Mouse (Mus musculus): ENCODE measurements around the gene Pianp. TPM values are rescaled to one million over a fixed set of nuclear protein-coding genes. Genes with fewer than 3 reads are reported as not detected.
A peak's percentile ranks its signal among the peaks of the same experiment; 100 is the strongest.

The Pianp gene
- polyA plus RNA-seq, 1 experiment from 2014 or later, result 1.9 TPM

- Histone ChIP-seq H3K4me2 (ENCODE audit: low read depth, low read length) (peak overlapping the region; percentile 99), H3K4me1 (ENCODE audit: control insufficient read depth, insufficient read depth, low read length) (peaks cover 9% of the 10 kb centered on the region; the same call in 1 of the 2 replicates), H3K36me3 (replicated peaks; ENCODE audit: control insufficient read depth, insufficient read depth, low read depth, low read length) (no peaks in the 10 kb centered on the region), H3K9me3 (replicated peaks; ENCODE audit: control insufficient read depth, low read length) (no peaks in the 10 kb centered on the region), H3K27ac (replicated peaks; ENCODE audit: low read depth, low read length) (no peak overlapping the region), H3K27me3 (ENCODE audit: control insufficient read depth, insufficient read depth, low read length) (peaks cover 55% of the 10 kb centered on the region), H3K4me3 (ENCODE audit: low read depth, low read length) (no peak overlapping the region), H3K9ac (replicated peaks; ENCODE audit: low read length) (no peak overlapping the region)
- 42% methylated on average over 8 of the region's 8 CpGs for WGBS
- ATAC-seq (replicated peaks; ENCODE audit: insufficient number of reproducible peaks, low FRiP score, low TSS enrichment, low read depth) (no peak), DNase-seq (ENCODE audit: low spot score) (no peak)
Measured at GRCm38 (mm10) chr6:124995831-124996403, 577 bp upstream of the Pianp start.

GRCm38 (mm10) chr6:124998066-124998465, 1.6 kb downstream of the Pianp start:
- Histone ChIP-seq H3K4me1 (ENCODE audit: control insufficient read depth, insufficient read depth, low read length) (peaks cover 9% of the 10 kb centered on the region; the same call in 1 of the 2 replicates), H3K4me3 (ENCODE audit: low read depth, low read length) (no peak overlapping the region), H3K36me3 (replicated peaks; ENCODE audit: control insufficient read depth, insufficient read depth, low read depth, low read length) (no peaks in the 10 kb centered on the region), H3K9me3 (replicated peaks; ENCODE audit: control insufficient read depth, low read length) (no peaks in the 10 kb centered on the region), H3K9ac (replicated peaks; ENCODE audit: low read length) (no peak overlapping the region), H3K27me3 (ENCODE audit: control insufficient read depth, insufficient read depth, low read length) (peaks cover 55% of the 10 kb centered on the region), H3K27ac (replicated peaks; ENCODE audit: low read depth, low read length) (no peak overlapping the region), H3K4me2 (ENCODE audit: low read depth, low read length) (no peak overlapping the region)
- 11% methylated on average over 8 of the region's 8 CpGs for WGBS
- DNase-seq (ENCODE audit: low spot score) (no peak), ATAC-seq (replicated peaks; ENCODE audit: insufficient number of reproducible peaks, low FRiP score, low TSS enrichment, low read depth) (no peak)

GRCm38 (mm10) chr6:124999091-124999490, 2.6 kb downstream of the Pianp start:
- ATAC-seq (replicated peaks; ENCODE audit: insufficient number of reproducible peaks, low FRiP score, low TSS enrichment, low read depth), result no peak
- peaks cover 51% of the 10 kb centered on the region for H3K27me3 ChIP-seq (ENCODE audit: control insufficient read depth, insufficient read depth, low read length)
- H3K4me3 ChIP-seq (ENCODE audit: low read depth, low read length), result no peak overlapping the region
- H3K27ac ChIP-seq (replicated peaks; ENCODE audit: low read depth, low read length), result no peak overlapping the region
- H3K36me3 ChIP-seq (replicated peaks; ENCODE audit: control insufficient read depth, insufficient read depth, low read depth, low read length), result no peaks in the 10 kb centered on the region
- no peaks in the 10 kb centered on the region for H3K9me3 ChIP-seq (replicated peaks; ENCODE audit: control insufficient read depth, low read length)
- 27% methylated on average over 9 of the region's 14 CpGs for WGBS
- peaks cover 9% of the 10 kb centered on the region; the same call in 1 of the 2 replicates for H3K4me1 ChIP-seq (ENCODE audit: control insufficient read depth, insufficient read depth, low read length)
- no peak for DNase-seq (ENCODE audit: low spot score)
- H3K4me2 ChIP-seq (ENCODE audit: low read depth, low read length), result no peak overlapping the region
- no peak overlapping the region for H3K9ac ChIP-seq (replicated peaks; ENCODE audit: low read length)

GRCm38 (mm10) chr6:124999546-124999945, 3.1 kb downstream of the Pianp start:
- Histone ChIP-seq H3K4me1 (ENCODE audit: control insufficient read depth, insufficient read depth, low read length) (peaks cover 9% of the 10 kb centered on the region; the same call in 1 of the 2 replicates), H3K9ac (replicated peaks; ENCODE audit: low read length) (no peak overlapping the region), H3K27me3 (ENCODE audit: control insufficient read depth, insufficient read depth, low read length) (peaks cover 46% of the 10 kb centered on the region), H3K4me2 (ENCODE audit: low read depth, low read length) (no peak overlapping the region), H3K27ac (replicated peaks; ENCODE audit: low read depth, low read length) (no peak overlapping the region), H3K4me3 (ENCODE audit: low read depth, low read length) (no peak overlapping the region), H3K9me3 (replicated peaks; ENCODE audit: control insufficient read depth, low read length) (no peaks in the 10 kb centered on the region), H3K36me3 (replicated peaks; ENCODE audit: control insufficient read depth, insufficient read depth, low read depth, low read length) (no peaks in the 10 kb centered on the region)
- ATAC-seq (replicated peaks; ENCODE audit: insufficient number of reproducible peaks, low FRiP score, low TSS enrichment, low read depth), result no peak
- no peak for DNase-seq (ENCODE audit: low spot score)
- WGBS, result 32% methylated on average over 10 of the region's 10 CpGs

GRCm38 (mm10) chr6:125003706-125004105, 7.2 kb downstream of the Pianp start:
- Histone ChIP-seq H3K4me2 (ENCODE audit: low read depth, low read length) (no peak overlapping the region), H3K4me3 (ENCODE audit: low read depth, low read length) (no peak overlapping the region), H3K9ac (replicated peaks; ENCODE audit: low read length) (no peak overlapping the region), H3K4me1 (ENCODE audit: control insufficient read depth, insufficient read depth, low read length) (no peaks in the 10 kb centered on the region), H3K27me3 (ENCODE audit: control insufficient read depth, insufficient read depth, low read length) (peaks cover 14% of the 10 kb centered on the region), H3K27ac (replicated peaks; ENCODE audit: low read depth, low read length) (no peak overlapping the region), H3K36me3 (replicated peaks; ENCODE audit: control insufficient read depth, insufficient read depth, low read depth, low read length) (no peaks in the 10 kb centered on the region), H3K9me3 (replicated peaks; ENCODE audit: control insufficient read depth, low read length) (no peaks in the 10 kb centered on the region)
- DNase-seq (ENCODE audit: low spot score) (no peak), ATAC-seq (replicated peaks; ENCODE audit: insufficient number of reproducible peaks, low FRiP score, low TSS enrichment, low read depth) (no peak)
- 55% methylated on average over 3 of the region's 3 CpGs for WGBS

- Histone ChIP-seq H3K4me2 (ENCODE audit: low read depth, low read length) (no peak overlapping the region), H3K27me3 (ENCODE audit: control insufficient read depth, insufficient read depth, low read length) (peaks cover 3% of the 10 kb centered on the region; the same call in 1 of the 2 replicates), H3K36me3 (replicated peaks; ENCODE audit: control insufficient read depth, insufficient read depth, low read depth, low read length) (no peaks in the 10 kb centered on the region), H3K9ac (replicated peaks; ENCODE audit: low read length) (no peak overlapping the region), H3K9me3 (replicated peaks; ENCODE audit: control insufficient read depth, low read length) (no peaks in the 10 kb centered on the region), H3K4me3 (ENCODE audit: low read depth, low read length) (no peak overlapping the region), H3K4me1 (ENCODE audit: control insufficient read depth, insufficient read depth, low read length) (no peaks in the 10 kb centered on the region), H3K27ac (replicated peaks; ENCODE audit: low read depth, low read length) (no peak overlapping the region)
- no peak for ATAC-seq (replicated peaks; ENCODE audit: insufficient number of reproducible peaks, low FRiP score, low TSS enrichment, low read depth)
- WGBS, result 41% methylated on average over 3 of the region's 3 CpGs
- DNase-seq (ENCODE audit: low spot score), result no peak
Measured at GRCm38 (mm10) chr6:125005086-125005485, 8.6 kb downstream of the Pianp start.

GRCm38 (mm10) chr6:125008060-125008459, 11.6 kb downstream of the Pianp start:
- Histone ChIP-seq H3K9ac (replicated peaks; ENCODE audit: low read length) (peak overlapping the region; percentile 46), H3K9me3 (replicated peaks; ENCODE audit: control insufficient read depth, low read length) (no peaks in the 10 kb centered on the region), H3K27me3 (ENCODE audit: control insufficient read depth, insufficient read depth, low read length) (no peaks in the 10 kb centered on the region), H3K4me3 (ENCODE audit: low read depth, low read length) (peak overlapping the region; percentile 76), H3K27ac (replicated peaks; ENCODE audit: low read depth, low read length) (peak overlapping the region; percentile 97; the same call in 1 of the 2 replicates), H3K36me3 (replicated peaks; ENCODE audit: control insufficient read depth, insufficient read depth, low read depth, low read length) (no peaks in the 10 kb centered on the region; the same call in none of the 2 replicates), H3K4me1 (ENCODE audit: control insufficient read depth, insufficient read depth, low read length) (no peaks in the 10 kb centered on the region; the same call in 1 of the 2 replicates), H3K4me2 (ENCODE audit: low read depth, low read length) (peak overlapping the region; percentile 46)
- WGBS, result 45% methylated on average over 13 of the region's 13 CpGs
- ATAC-seq (replicated peaks; ENCODE audit: insufficient number of reproducible peaks, low FRiP score, low TSS enrichment, low read depth) (peak; percentile 0; the same call in 1 of the 2 replicates), DNase-seq (ENCODE audit: low spot score) (no peak)

- DNase-seq (ENCODE audit: low spot score), result peak; percentile 99
- H3K27ac ChIP-seq (replicated peaks; ENCODE audit: low read depth, low read length), result peak overlapping the region; percentile 97
- no peaks in the 10 kb centered on the region for H3K9me3 ChIP-seq (replicated peaks; ENCODE audit: control insufficient read depth, low read length)
Measured at GRCm38 (mm10) chr6:125008586-125009128, 12.2 kb downstream of the Pianp start.

More at GRCm38 (mm10) chr6:125008586-125009128, 12.2 kb downstream of the Pianp start:
- Histone ChIP-seq H3K27me3 (ENCODE audit: control insufficient read depth, insufficient read depth, low read length) (no peaks in the 10 kb centered on the region), H3K4me1 (ENCODE audit: control insufficient read depth, insufficient read depth, low read length) (no peaks in the 10 kb centered on the region; the same call in 1 of the 2 replicates), H3K36me3 (replicated peaks; ENCODE audit: control insufficient read depth, insufficient read depth, low read depth, low read length) (no peaks in the 10 kb centered on the region; the same call in none of the 2 replicates), H3K4me3 (ENCODE audit: low read depth, low read length) (peak overlapping the region; percentile 76), H3K9ac (replicated peaks; ENCODE audit: low read length) (peak overlapping the region; percentile 95), H3K4me2 (ENCODE audit: low read depth, low read length) (peak overlapping the region; percentile 46)
- ATAC-seq (replicated peaks; ENCODE audit: insufficient number of reproducible peaks, low FRiP score, low TSS enrichment, low read depth), result peak; percentile 98
- WGBS, result under 1% methylated on average over 32 of the region's 34 CpGs
